Mouse (Mus musculus): ENCODE data around the gene Foxo3. TPM values are rescaled to one million over a fixed set of nuclear protein-coding genes. Genes with fewer than 3 reads are reported as not detected.

Gene Foxo3
- polyA plus RNA-seq, 1 experiment from 2014 or later: 9.3 TPM

DNA sequence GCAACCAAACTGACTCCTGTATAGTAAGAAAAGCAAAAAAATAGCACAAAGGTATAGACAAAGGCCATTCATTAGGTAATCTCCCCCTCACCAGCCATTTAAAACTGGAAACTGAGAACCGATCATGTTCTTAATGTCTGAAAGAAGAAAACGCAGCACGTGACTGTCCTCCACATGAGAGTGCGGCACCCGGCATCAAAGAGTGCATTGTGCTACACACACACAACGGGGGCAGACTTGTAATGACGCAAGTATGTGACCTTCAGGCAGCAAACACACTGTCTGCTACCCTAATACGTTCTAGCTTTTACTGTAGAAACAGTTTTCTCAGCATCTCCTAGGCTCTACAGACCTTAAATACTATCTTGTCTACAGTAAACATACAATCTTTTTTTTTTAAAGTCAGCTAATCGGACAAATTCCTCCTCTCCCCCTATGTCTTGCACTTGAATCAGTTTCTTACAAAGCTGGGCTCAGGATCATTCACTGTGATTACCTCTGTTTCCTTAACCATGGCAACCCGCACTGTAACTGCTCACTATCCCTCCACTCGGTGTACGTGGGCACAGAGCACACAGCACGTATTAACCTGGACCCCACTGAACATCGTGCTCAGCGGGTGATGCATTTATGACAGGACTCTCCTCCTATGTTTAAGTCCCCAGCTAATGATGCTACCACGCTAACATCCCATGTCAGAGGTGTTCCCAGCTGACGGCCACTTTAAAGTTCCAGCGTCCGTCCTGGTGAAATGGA lies 55.2 kb downstream of the Foxo3 start:
- Histone ChIP-seq H3K4me1 (replicated peaks; ENCODE audit: control insufficient read depth, insufficient read depth, low read length) (peaks cover 15% of the 10 kb centered on the region; the same call in 1 of the 2 replicates), H3K9ac (ENCODE audit: low read depth, low read length) (no peak overlapping the region), H3K27me3 (replicated peaks; ENCODE audit: control insufficient read depth, insufficient read depth, low read length) (no peaks in the 10 kb centered on the region), H3K9me3 (ENCODE audit: control insufficient read depth) (no peaks in the 10 kb centered on the region), H3K4me2 (replicated peaks; ENCODE audit: low read depth) (no peak overlapping the region), H3K4me3 (ENCODE audit: low read depth, low read length) (no peak overlapping the region), H3K27ac (ENCODE audit: low read depth, low read length) (no peak overlapping the region), H3K36me3 (ENCODE audit: control insufficient read depth, insufficient read depth) (no peaks in the 10 kb centered on the region; the same call in 1 of the 2 replicates)
- 74% methylated on average over 19 of the region's 19 CpGs for WGBS
- no peak for ATAC-seq
- TF ChIP-seq CTCF (IDR thresholded peaks at IDR 0.05; ENCODE audit: low read depth): no peak

DNA sequence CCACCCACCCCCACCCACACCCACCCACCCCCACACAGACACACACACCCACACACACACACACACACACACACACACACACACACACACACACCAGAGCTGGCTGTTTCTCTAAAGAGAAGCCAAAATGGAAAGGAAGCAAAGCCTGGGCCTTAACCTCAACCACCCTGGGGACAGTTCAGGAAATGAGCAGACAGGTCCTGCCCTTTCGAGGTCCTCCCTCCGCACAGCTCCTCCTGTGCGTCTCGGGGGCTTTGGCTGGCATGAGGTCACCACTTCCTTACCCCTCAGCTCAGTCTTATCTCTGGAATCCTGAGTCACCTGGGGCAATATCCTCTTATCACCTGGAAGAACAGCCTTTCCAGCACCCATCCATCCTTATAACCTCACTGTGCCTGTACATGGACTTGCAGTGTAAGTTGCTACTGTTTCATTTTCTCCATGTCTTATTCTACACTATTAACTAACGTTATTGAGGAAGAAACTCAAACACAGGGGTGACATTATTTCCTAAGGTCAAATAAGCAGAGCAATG lies 56.1 kb downstream of the Foxo3 start:
- WGBS: 21% methylated on average over 5 of the region's 5 CpGs
- TF ChIP-seq CTCF (IDR thresholded peaks at IDR 0.05; ENCODE audit: low read depth): no peak

GRCm38 (mm10) chr10:42211407-42211806 lies 65.1 kb downstream of the Foxo3 start:
- no peaks in the 10 kb centered on the region for H3K9me3 ChIP-seq (ENCODE audit: control insufficient read depth)
- no peak for TF ChIP-seq CTCF (IDR thresholded peaks at IDR 0.05; ENCODE audit: low read depth)
- H3K4me1 ChIP-seq (replicated peaks; ENCODE audit: control insufficient read depth, insufficient read depth, low read length): peaks cover 4% of the 10 kb centered on the region
- no peak overlapping the region for H3K4me2 ChIP-seq (replicated peaks; ENCODE audit: low read depth)
- peaks cover 3% of the 10 kb centered on the region; the same call in 1 of the 2 replicates for H3K36me3 ChIP-seq (ENCODE audit: control insufficient read depth, insufficient read depth)
- no peak for ATAC-seq
- H3K4me3 ChIP-seq (ENCODE audit: low read depth, low read length): no peak overlapping the region
- no peaks in the 10 kb centered on the region for H3K27me3 ChIP-seq (replicated peaks; ENCODE audit: control insufficient read depth, insufficient read depth, low read length)
- 70% methylated on average over 7 of the region's 7 CpGs for WGBS
- H3K27ac ChIP-seq (ENCODE audit: low read depth, low read length): no peak overlapping the region
- H3K9ac ChIP-seq (ENCODE audit: low read depth, low read length): no peak overlapping the region

More for the DNA sequence above, 56.1 kb downstream of the Foxo3 start:
- no peaks in the 10 kb centered on the region; the same call in 1 of the 2 replicates for H3K36me3 ChIP-seq (ENCODE audit: control insufficient read depth, insufficient read depth)
- no peak overlapping the region for H3K9ac ChIP-seq (ENCODE audit: low read depth, low read length)
- no peak overlapping the region for H3K4me3 ChIP-seq (ENCODE audit: low read depth, low read length)
- no peak overlapping the region for H3K27ac ChIP-seq (ENCODE audit: low read depth, low read length)
- no peaks in the 10 kb centered on the region for H3K27me3 ChIP-seq (replicated peaks; ENCODE audit: control insufficient read depth, insufficient read depth, low read length)
- H3K4me1 ChIP-seq (replicated peaks; ENCODE audit: control insufficient read depth, insufficient read depth, low read length): peaks cover 10% of the 10 kb centered on the region; the same call in 1 of the 2 replicates
- peak overlapping the region; percentile 9; the same call in 1 of the 2 replicates for H3K4me2 ChIP-seq (replicated peaks; ENCODE audit: low read depth)
- H3K9me3 ChIP-seq (ENCODE audit: control insufficient read depth): no peaks in the 10 kb centered on the region
- peak; percentile 75 for ATAC-seq

DNA sequence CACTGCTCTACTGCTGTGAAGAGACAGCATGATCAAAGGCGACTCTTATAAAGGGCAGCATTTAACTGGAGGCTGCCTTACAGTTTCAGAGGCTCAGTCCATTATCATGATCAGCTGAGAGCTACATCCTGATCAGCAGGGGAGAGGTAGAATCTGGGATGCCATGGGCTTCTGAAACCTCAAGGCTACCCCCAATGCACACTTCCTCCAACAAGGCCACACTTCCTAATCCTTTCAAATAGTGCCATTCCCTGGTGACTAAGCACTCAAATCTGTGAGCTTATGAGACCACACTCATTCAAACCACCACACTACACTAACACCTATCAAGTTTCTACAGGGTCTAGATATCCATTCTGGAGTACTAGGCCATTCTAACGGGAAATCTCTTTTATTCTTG lies 65.9 kb downstream of the Foxo3 start:
- peaks cover 4% of the 10 kb centered on the region for H3K4me1 ChIP-seq (replicated peaks; ENCODE audit: control insufficient read depth, insufficient read depth, low read length)
- H3K4me2 ChIP-seq (replicated peaks; ENCODE audit: low read depth): no peak overlapping the region
- no peak for ATAC-seq
- no peaks in the 10 kb centered on the region for H3K9me3 ChIP-seq (ENCODE audit: control insufficient read depth)
- H3K36me3 ChIP-seq (ENCODE audit: control insufficient read depth, insufficient read depth): peaks cover 3% of the 10 kb centered on the region; the same call in 1 of the 2 replicates
- no peak overlapping the region for H3K4me3 ChIP-seq (ENCODE audit: low read depth, low read length)
- no peak for TF ChIP-seq CTCF (IDR thresholded peaks at IDR 0.05; ENCODE audit: low read depth)
- no peak overlapping the region for H3K9ac ChIP-seq (ENCODE audit: low read depth, low read length)
- H3K27ac ChIP-seq (ENCODE audit: low read depth, low read length): no peak overlapping the region
- WGBS: 88% methylated on average over 2 of the region's 2 CpGs
- no peaks in the 10 kb centered on the region for H3K27me3 ChIP-seq (replicated peaks; ENCODE audit: control insufficient read depth, insufficient read depth, low read length)

DNA sequence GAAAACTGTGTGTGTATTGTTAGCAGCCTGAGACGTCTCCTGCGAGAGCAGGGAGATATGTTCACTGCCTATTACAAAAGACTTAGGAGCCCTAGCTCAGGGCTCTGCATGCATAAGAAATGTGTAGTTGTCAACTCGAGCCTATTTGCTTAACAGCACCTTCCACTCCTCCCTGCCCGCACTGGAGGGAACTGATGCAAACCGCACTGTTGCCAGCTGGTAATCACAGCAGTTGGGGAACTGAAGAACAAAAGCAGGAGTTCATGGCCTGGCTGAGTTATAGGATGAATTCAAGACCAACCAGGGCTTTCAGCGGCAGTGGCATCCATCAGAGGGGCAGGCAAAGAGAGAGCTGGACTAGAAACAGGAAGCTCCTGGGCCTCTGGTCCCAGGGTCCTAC lies 66.7 kb downstream of the Foxo3 start:
- H3K27ac ChIP-seq (ENCODE audit: low read depth, low read length): no peak overlapping the region
- 70% methylated on average over 6 of the region's 6 CpGs for WGBS

DNA sequence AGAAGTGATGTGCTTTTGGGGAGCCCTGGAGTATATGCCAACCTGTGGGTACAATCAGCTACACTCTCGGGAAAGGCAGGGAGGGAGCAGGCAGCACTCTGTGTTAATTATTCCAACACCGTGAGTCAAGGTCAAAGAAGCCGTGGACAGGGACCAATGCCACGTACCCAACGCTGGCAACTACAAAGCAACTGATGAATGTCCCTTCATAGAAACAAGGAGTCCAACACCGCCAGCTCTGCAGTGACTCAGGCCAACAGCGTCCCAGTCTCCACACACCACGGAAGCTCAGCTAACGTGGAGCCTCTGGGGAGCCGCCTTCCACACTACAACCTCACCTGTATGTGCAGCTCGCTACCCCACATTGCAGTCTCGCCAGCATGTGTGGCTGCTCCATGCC lies 68.9 kb downstream of the Foxo3 start:
- no peak for ATAC-seq
- H3K4me3 ChIP-seq (ENCODE audit: low read depth, low read length): no peak overlapping the region
- H3K4me2 ChIP-seq (replicated peaks; ENCODE audit: low read depth): no peak overlapping the region
- no peaks in the 10 kb centered on the region; the same call in 1 of the 2 replicates for H3K4me1 ChIP-seq (replicated peaks; ENCODE audit: control insufficient read depth, insufficient read depth, low read length)
- H3K27ac ChIP-seq (ENCODE audit: low read depth, low read length): no peak overlapping the region
- no peaks in the 10 kb centered on the region; the same call in 1 of the 2 replicates for H3K36me3 ChIP-seq (ENCODE audit: control insufficient read depth, insufficient read depth)
- no peak for TF ChIP-seq CTCF (IDR thresholded peaks at IDR 0.05; ENCODE audit: low read depth)
- WGBS: 89% methylated on average over 12 of the region's 12 CpGs
- H3K9ac ChIP-seq (ENCODE audit: low read depth, low read length): no peak overlapping the region
- no peaks in the 10 kb centered on the region for H3K9me3 ChIP-seq (ENCODE audit: control insufficient read depth)
- no peaks in the 10 kb centered on the region for H3K27me3 ChIP-seq (replicated peaks; ENCODE audit: control insufficient read depth, insufficient read depth, low read length)

More for the DNA sequence above, 66.7 kb downstream of the Foxo3 start:
- Histone ChIP-seq H3K4me3 (ENCODE audit: low read depth, low read length) (no peak overlapping the region), H3K9ac (ENCODE audit: low read depth, low read length) (no peak overlapping the region), H3K4me1 (replicated peaks; ENCODE audit: control insufficient read depth, insufficient read depth, low read length) (peaks cover 4% of the 10 kb centered on the region), H3K36me3 (ENCODE audit: control insufficient read depth, insufficient read depth) (peaks cover under 1% of the 10 kb centered on the region; the same call in 1 of the 2 replicates), H3K4me2 (replicated peaks; ENCODE audit: low read depth) (no peak overlapping the region), H3K27me3 (replicated peaks; ENCODE audit: control insufficient read depth, insufficient read depth, low read length) (no peaks in the 10 kb centered on the region), H3K9me3 (ENCODE audit: control insufficient read depth) (no peaks in the 10 kb centered on the region)
- no peak for ATAC-seq
- no peak for TF ChIP-seq CTCF (IDR thresholded peaks at IDR 0.05; ENCODE audit: low read depth)
